Mouse (Mus musculus) natural killer cell, adult 2 months (primary cell): ENCODE data around the gene Kank2.
"Not testable (repeated sequence)": the region's sequence is repeated elsewhere in the genome, so short reads cannot be mapped to it uniquely, and the experiment has no call there.

ENCODE experiments used
- DNase-seq, 2 experiments: peaks; one replicate each; pipeline ENCODE4 v3.0.0; 2022; ENCODE audit warnings: low spot score in 2 of 2

Kank2 gene

GRCm38 (mm10) chr9:21784517-21785307, 13.8 kb downstream of the Kank2 start:
- no peak for DNase-seq

- DNase-seq = no peak
Observed at GRCm38 (mm10) chr9:21781657-21782468, 16.7 kb downstream of the Kank2 start.

- no peak for DNase-seq
Observed at GRCm38 (mm10) chr9:21777726-21778125, 20.8 kb downstream of the Kank2 start.

- no peak for DNase-seq
Observed at GRCm38 (mm10) chr9:21774353-21774752, 24.2 kb downstream of the Kank2 start.

- DNase-seq = not testable (repeated sequence)
Observed at GRCm38 (mm10) chr9:21773396-21773795, 25.1 kb downstream of the Kank2 start.

GRCm38 (mm10) chr9:21769558-21770183, 28.9 kb downstream of the Kank2 start:
- DNase-seq = no peak

GRCm38 (mm10) chr9:21768511-21769411, 29.8 kb downstream of the Kank2 start:
- DNase-seq = no peak

GRCm38 (mm10) chr9:21767896-21768295, 30.6 kb downstream of the Kank2 start:
- no peak for DNase-seq

- no peak for DNase-seq
Observed at GRCm38 (mm10) chr9:21764084-21764999, 34.2 kb downstream of the Kank2 start.

- DNase-seq = no peak
Observed at GRCm38 (mm10) chr9:21762135-21762534, 36.4 kb downstream of the Kank2 start.

- DNase-seq = peak; percentile 96 to 97
Observed at GRCm38 (mm10) chr9:21760155-21761088, 38.1 kb downstream of the Kank2 start, which contains the start of gene Spc24. Spc24 (minus strand) TSS chr9:21760303.

- DNase-seq = no peak
Observed at GRCm38 (mm10) chr9:21759718-21760117, 38.8 kb downstream of the Kank2 start.

- no peak for DNase-seq
Observed at GRCm38 (mm10) chr9:21758576-21759529, 39.7 kb downstream of the Kank2 start.

- DNase-seq = no peak
Observed at GRCm38 (mm10) chr9:21754516-21755321, 43.8 kb downstream of the Kank2 start.

- no peak for DNase-seq
Observed at GRCm38 (mm10) chr9:21754003-21754402, 44.5 kb downstream of the Kank2 start.

GRCm38 (mm10) chr9:21752252-21752792, 46.2 kb downstream of the Kank2 start:
- DNase-seq = no peak

- DNase-seq = no peak
Observed at GRCm38 (mm10) chr9:21751347-21751746, 47.2 kb downstream of the Kank2 start.
